Mouse (Mus musculus) heart, postnatal 14 days (tissue): Measurements from ENCODE around the gene Pcdh15. TPM values are rescaled to one million over a fixed set of nuclear protein-coding genes. Genes with fewer than 3 reads are reported as not detected.

Source experiments
- DNase-seq, 2 experiments: peaks; one replicate each; pipeline ENCODE4 v3.0.0; 2021 to 2022
- intact Hi-C: fragments of 180-260 bp; cut with DNase I; formaldehyde crosslinking; loops from one replicate; pipeline ENCODE4 v1.15.1; 2025
- long read RNA-seq, 2 experiments: library from polyadenylated mRNA; stranded (forward); transcript quantifications; one replicate each; pipeline ENCODE4 v2.0.0; 2021
- total RNA-seq, 2 experiments: library from RNA; stranded (reverse); gene quantifications; 2 replicates each; pipeline ENCODE4 v1.2.3; 2021

Gene Pcdh15
- total RNA-seq: under 1 TPM; 0.33 to 0.46 TPM
- long read RNA-seq, experiment 1, partial matches to known transcripts: 0 of 1 reads
- long read RNA-seq, experiment 1, other reads (novel, unspliced or antisense): 1 of 1 reads
- long read RNA-seq, experiment 2: 0 reads

- intact Hi-C loops: no loop called here
- DNase-seq: no peak
Measured at GRCm38 (mm10) chr10:73098966-73099845, at the start of gene Pcdh15. Gene Pcdh15, plus strand, starts transcription at chr10:73099342.

DNA sequence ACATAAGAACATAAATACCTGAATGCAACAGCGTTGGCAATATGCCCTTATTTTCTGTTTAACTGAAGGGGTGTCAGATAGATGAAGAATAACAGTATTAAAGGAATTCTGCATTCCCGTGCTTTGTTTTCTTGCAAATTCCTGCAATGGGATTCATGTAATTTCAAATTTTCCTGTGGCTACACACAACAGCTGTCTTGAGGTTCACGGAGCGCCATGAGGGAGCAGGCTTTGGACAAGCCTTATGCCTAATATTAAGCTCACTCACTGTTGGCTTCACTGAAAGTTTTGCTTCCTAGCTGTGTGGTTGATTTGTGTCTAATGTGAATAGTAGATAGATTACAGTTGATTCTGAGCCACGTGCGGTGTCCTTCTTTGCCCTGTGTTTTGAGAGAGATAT lies 47.1 kb upstream of the Pcdh15 start:
- no peak for DNase-seq
- intact Hi-C loops: no loop called here

DNA sequence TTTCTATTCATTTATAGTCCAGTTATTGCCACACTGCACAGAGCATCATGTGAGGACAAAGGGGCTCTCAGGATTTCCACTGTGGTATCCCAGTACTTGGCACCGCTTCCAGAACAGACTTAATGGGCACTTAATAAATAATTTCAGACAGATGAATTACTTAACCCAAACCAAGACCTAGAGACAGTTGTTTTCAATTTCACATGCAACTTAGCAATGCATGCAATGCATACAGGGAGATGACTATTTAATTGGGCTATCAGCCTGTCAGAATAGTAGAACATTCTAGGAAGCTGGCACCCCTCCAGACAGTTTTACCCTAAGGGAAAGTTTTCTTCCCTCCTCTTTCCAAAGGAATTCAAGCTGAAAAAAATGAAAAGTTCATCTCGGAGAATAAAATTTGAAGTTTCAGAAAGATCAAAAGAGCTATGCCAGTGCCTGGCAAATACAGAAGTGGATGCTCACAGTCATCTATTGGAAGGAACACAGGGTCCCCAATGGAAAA lies 39.4 kb upstream of the Pcdh15 start:
- intact Hi-C loops: no loop called here
- DNase-seq: no peak

DNA sequence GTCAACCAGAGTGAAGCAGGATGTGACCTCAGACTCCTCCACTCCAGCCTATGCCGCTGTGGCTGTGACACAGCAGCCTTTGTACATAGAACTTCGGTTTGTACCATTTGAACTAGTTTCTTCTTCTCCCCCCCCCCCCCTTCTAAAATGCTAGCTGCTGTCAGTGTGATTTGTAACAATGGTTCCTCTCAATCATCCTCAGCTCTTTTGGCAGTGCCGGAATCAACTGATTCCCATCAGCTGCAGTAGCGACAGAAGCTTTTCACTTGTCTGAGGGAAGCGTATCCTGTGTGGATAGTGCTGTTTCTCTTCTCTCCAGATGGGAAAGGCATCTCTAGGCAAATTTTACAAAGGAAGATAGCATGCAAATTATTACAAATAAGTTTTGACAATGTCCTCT lies 12.4 kb upstream of the Pcdh15 start:
- DNase-seq: no peak
- intact Hi-C loops: no loop called here

DNA sequence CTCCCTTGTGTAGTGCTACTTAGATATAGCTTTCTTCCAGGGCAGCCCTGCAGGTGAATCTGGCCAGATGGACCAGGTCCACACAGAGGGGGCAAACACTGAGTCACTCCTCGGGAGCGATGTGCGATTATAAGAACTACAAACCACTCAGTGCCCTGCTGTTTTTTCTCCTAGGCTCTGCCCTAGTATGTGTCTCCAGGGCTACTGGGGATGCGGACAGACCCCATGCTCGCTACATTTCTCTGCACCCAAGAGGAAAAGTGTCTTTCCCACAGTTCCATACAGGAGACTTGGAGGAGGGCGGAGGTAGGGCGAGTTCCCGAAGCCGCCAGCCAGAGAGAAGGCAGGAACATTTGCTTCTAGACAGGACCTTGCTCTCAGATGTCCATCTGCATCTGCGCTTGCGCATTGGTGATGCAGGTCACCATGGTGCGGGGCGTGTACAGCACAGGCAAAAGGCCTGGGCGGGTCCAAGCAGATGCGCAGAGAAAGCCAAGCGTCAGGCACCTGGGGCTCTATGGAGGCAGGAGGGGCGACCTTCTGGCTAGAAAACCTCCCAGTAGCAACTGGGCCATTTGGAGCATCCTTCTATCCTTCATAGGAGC lies 2.5 kb upstream of the Pcdh15 start:
- intact Hi-C loops: no loop called here
- DNase-seq: no peak

- DNase-seq: no peak
- intact Hi-C loops: no loop called here
Measured at GRCm38 (mm10) chr10:73097176-73097575, 2.0 kb upstream of the Pcdh15 start.

DNA sequence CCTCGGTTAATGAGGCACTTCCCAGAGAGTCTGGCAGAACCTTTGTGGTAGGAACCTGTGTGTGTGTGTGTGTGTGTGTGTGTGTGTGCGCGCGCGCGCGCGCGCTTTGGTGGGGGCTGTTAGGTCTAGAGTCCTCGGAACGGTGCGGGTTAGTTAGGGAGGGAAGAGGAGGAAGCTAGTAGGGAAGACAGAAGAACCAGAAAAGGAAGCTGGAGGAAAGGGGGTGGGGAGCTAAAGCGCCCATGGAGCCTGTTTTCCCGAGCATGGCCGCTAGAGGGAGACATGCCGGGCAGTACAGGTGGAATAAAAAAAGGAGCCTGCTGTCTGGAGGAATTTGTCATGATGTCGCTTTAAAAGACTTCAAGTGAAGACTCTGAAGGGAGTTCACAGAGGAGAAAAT lies 1.2 kb upstream of the Pcdh15 start:
- DNase-seq: peak; percentile 37 to 60
- intact Hi-C loops: no loop called here

- DNase-seq: no peak
- intact Hi-C loops: loop anchor here (5.0 kb wide), 1 partner anchor 262 kb away; no protein-coding TSS in a partner anchor
Measured at GRCm38 (mm10) chr10:73099846-73100241, 702 bp downstream of the Pcdh15 start.

DNA sequence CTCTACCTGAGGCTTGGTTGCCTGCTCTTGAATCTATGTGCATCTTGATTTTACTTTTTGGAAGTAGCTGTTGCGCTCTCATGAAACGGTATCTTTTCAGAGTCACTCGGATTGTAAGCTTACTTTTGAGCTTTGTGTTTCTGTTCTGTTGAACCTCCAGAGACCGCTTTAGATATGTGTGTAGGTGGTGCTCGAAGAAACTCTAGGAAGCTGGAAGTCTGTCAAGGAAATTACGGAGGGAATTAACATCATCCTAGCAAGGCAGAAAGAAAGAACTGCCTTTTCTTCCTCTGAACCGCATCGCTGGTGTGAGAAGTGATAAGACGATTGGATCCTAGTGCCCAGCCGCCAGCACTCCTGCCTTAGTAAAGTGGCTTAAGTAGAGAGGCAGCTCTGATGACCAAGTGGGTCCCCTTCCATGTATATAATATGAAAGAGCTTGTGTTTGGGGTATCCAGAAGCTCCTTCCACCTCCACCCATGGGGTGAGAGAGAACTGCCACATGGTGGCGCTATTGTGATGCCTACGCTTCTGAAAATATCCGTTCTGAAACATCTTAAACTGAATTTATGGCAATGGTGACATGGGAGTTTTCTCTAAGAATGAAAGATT lies 4.3 kb downstream of the Pcdh15 start:
- peak in 1 of 2 experiments; percentile 14 for DNase-seq

GRCm38 (mm10) chr10:73105893-73106292 lies 6.8 kb downstream of the Pcdh15 start:
- intact Hi-C loops: no loop called here
- peak; percentile 8 to 37 for DNase-seq

More for the DNA sequence above, 4.3 kb downstream of the Pcdh15 start:
- intact Hi-C loops: loop anchor here (5.0 kb wide), 1 partner anchor 259 kb away; no protein-coding TSS in a partner anchor

DNA sequence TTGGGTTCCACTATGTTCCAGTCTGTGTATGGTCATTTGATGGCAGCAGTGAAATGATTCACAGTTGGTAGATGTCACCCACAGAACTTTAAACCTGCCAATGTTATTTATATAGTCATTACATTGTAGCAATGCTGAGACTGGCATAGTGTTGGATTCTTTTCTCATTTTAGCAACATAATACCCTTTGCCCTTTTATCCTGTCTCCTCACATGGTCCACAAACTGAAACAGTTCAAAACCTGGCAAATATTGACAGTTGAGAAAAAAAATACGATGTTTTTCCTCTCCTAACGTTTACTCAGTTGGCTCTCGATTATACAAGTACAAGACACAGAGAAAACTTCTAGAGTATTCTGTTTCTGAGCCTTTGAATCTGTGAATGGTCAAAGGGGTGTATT lies 38.8 kb downstream of the Pcdh15 start:
- intact Hi-C loops: no loop called here
- no peak for DNase-seq

GRCm38 (mm10) chr10:73147543-73147942 lies 48.4 kb downstream of the Pcdh15 start:
- intact Hi-C loops: no loop called here
- DNase-seq: no peak

- intact Hi-C loops: no loop called here
Measured at GRCm38 (mm10) chr10:73147978-73148377, 48.8 kb downstream of the Pcdh15 start.

GRCm38 (mm10) chr10:73154544-73154943 lies 55.4 kb downstream of the Pcdh15 start:
- no peak for DNase-seq
- intact Hi-C loops: no loop called here

More at GRCm38 (mm10) chr10:73147978-73148377, 48.8 kb downstream of the Pcdh15 start:
- DNase-seq: peak in 1 of 2 experiments; percentile 2

- intact Hi-C loops: no loop called here
- no peak for DNase-seq
Measured at GRCm38 (mm10) chr10:73161757-73162156, 62.6 kb downstream of the Pcdh15 start.

DNA sequence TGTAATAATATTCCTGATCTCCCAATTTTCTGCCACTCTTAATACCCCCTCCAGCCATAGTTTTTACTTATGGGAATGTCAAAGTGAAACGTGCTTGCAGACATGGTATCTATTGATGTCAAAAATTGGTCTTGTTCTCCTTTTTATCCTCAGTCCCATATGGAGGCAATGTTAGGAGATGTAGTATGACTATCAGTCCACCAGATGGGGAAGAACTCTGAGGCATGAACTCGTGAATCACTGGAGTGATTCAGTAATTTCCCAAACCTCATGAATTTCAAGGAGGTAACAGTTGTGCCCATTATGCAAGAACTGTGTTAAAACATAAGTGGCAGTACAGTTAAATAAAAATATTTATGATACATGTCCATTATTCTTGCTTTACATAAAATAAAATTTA lies 116.9 kb downstream of the Pcdh15 start:
- intact Hi-C loops: no loop called here

GRCm38 (mm10) chr10:73242294-73242693 lies 143.2 kb downstream of the Pcdh15 start:
- intact Hi-C loops: no loop called here
- DNase-seq: no peak

More for the DNA sequence above, 116.9 kb downstream of the Pcdh15 start:
- no peak for DNase-seq

GRCm38 (mm10) chr10:73280438-73280837 lies 181.3 kb downstream of the Pcdh15 start:
- intact Hi-C loops: no loop called here
- no peak for DNase-seq

DNA sequence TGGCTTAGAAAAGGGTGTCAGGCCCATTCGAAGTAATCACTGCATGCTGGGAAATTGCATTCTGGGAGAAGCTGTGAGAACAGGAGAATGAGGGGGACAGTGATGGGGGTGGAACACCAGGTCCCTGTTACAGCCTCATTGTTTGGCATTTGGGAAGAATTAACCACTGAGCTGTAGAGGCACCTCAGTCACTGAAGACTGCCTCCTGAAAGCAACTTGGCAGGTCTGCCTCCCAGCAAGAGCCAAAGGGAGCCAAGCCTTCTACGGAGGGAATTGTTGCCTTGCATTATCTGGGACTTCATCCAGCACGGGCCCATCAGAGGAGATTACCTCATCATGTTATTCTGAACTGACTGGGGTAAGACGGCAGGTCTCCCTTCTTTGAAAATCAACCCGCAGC lies 197.3 kb downstream of the Pcdh15 start:
- DNase-seq: peak; percentile 4 to 12
- intact Hi-C loops: no loop called here

GRCm38 (mm10) chr10:73301951-73302350 lies 202.8 kb downstream of the Pcdh15 start:
- intact Hi-C loops: no loop called here
- peak in 1 of 2 experiments; percentile 2 for DNase-seq

DNA sequence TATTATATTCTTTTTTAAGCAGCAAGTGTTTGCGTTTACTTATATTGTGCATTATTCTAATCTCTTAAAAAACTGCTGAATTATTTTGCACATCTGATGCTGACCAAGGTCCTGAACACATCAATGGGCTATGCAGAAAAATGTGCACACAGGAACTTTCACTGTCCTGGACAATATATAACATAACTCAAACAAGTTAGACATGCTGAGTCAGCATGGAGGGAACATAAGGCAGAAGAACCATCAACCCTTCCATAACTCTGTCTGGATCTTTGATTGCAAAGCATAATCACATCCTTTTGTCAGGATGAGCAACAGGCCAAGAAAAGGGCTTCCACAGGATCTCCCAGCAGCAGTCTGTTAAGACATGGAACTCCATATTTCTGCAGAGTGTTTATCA lies 207.5 kb downstream of the Pcdh15 start:
- DNase-seq: no peak
- intact Hi-C loops: no loop called here
